Mouse (Mus musculus) embryonic facial prominence, embryonic 14.5 days (tissue): ENCODE measurements at regions not wholly inside any gene's neighbourhood (a gene's known extent, or its start where the extent isn't known, plus 50 kb on each side); places are given as distances from the start of the nearest gene placed in this dataset.

Experiments used
- ATAC-seq: fragments of 200-750 bp; cut with Nextera tagmentation; 2 replicates; pipeline ENCODE4 v1.8.0; 2017; ENCODE audit warnings: low read depth, moderate number of reproducible peaks, moderate TSS enrichment
- DNase-seq: peaks from one replicate; pipeline ENCODE4 v3.0.0-alpha.2; 2015; ENCODE audit warnings: low spot score
- H3K27ac ChIP-seq: fragments of 300-500 bp; sonication (generic); replicated peaks from 2 replicates; pipeline ENCODE4 v1.5.1; 2014; ENCODE audit warnings: low read depth, mild to moderate bottlenecking, low read length, moderate library complexity
- H3K27me3 ChIP-seq: fragments of 300-500 bp; sonication (generic); replicated peaks from 2 replicates; pipeline ENCODE4 v1.6.1; 2014; ENCODE audit warnings: low read length; ENCODE audit not compliant: control insufficient read depth, insufficient read depth
- H3K36me3 ChIP-seq: fragments of 300-500 bp; sonication (generic); 2 replicates; pipeline ENCODE4 v1.6.1; 2014; ENCODE audit warnings: low read length, mixed read lengths; ENCODE audit not compliant: control insufficient read depth, insufficient read depth
- H3K4me1 ChIP-seq: fragments of 300-500 bp; sonication (generic); 2 replicates; pipeline ENCODE4 v1.6.1; 2014; ENCODE audit warnings: antibody characterized with exemption, low read length; ENCODE audit not compliant: control insufficient read depth, insufficient read depth
- H3K4me2 ChIP-seq: fragments of 300-500 bp; sonication (generic); 2 replicates; pipeline ENCODE4 v1.6.1; 2014; ENCODE audit warnings: low read depth, mild to moderate bottlenecking, low read length, moderate library complexity, mixed read lengths
- H3K4me3 ChIP-seq: fragments of 300-500 bp; sonication (generic); 2 replicates; pipeline ENCODE4 v1.5.1; 2014; ENCODE audit warnings: low read depth, mild to moderate bottlenecking, low read length
- H3K9ac ChIP-seq: fragments of 300-500 bp; sonication (generic); 2 replicates; pipeline ENCODE4 v1.6.1; 2014; ENCODE audit warnings: low read depth, mild to moderate bottlenecking, low read length, moderate library complexity, mixed read lengths
- H3K9me3 ChIP-seq: fragments of 300-500 bp; sonication (generic); 2 replicates; pipeline ENCODE4 v1.6.1; 2016; ENCODE audit warnings: low read length; ENCODE audit not compliant: control insufficient read depth
- WGBS: fragments of 180-500 bp; shearing (Covaris S2); extraction: QIAGEN DNeasy Blood & Tissue Kit; methylation state at CpG from one replicate; pipeline ENCODE4 v1.1.7; 2014; 5-methylcytosine and 5-hydroxymethylcytosine counted together

DNA sequence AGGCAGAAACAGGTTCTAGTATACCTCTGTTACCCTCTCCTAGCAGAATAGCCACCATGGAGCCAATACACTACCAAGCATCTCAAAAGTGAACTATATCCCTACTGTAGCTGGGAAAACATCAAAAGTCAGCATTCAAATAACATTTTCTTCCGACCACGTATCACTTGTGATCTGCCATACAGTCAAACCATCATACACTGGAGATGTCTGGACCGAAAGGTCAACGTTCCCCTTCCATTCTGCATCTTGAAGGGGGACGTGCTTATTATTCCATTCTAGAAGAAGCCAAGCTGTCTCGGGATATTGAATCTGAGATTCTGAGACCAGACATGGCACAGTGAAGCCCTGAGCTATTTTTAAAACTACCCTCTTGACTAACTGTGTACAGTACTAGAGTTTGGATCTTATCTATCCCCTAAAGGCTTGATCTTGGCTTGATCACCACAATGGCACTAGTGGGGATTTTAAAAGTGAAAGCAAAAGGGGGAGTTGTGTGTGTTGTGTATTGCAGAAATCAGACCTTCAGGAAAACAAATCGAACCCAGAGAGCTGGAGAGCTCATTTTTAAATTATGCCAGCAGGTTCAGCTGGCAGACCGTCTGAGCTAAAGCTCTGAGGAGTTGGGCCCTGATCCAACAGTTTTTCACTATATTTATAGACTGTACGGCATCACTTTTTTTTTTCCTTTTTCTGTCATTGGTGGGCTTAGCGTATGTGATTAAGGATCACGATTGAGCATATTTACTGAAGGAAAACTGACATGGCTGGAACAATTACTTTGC, 218.6 kb upstream of the Hs6st1 start:
- Histone ChIP-seq H3K27me3 (no peaks in the 10 kb centered on the region), H3K27ac (no peak overlapping the region; the same call in 1 of the 2 replicates), H3K9ac (no peak overlapping the region), H3K4me3 (no peak overlapping the region), H3K9me3 (no peaks in the 10 kb centered on the region), H3K4me1 (no peaks in the 10 kb centered on the region), H3K36me3 (no peaks in the 10 kb centered on the region), H3K4me2 (peak overlapping the region; percentile 17)
- no peak for ATAC-seq
- peak; percentile 65 for DNase-seq
- WGBS, result 66% methylated on average over 11 of the region's 11 CpGs

DNA sequence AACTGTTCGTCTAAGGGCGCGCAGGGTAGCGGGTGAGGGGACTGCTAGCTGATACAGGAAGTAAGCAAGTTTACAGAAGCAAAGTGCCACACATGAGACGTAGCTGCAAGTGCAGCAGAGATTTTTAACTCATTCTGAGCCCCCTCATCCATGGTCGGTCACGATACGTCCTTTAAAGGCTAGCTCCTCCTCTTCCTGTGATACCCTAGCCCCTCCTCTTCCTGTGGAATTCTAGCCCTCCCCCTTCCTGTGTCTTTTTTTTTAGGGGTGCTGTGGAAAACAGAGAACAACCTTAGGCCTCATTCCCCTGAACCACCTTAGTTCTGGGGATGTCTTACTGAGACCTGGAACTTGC, 218.0 kb upstream of the Hs6st1 start:
- 76% methylated on average over 8 of the region's 8 CpGs for WGBS

DNA sequence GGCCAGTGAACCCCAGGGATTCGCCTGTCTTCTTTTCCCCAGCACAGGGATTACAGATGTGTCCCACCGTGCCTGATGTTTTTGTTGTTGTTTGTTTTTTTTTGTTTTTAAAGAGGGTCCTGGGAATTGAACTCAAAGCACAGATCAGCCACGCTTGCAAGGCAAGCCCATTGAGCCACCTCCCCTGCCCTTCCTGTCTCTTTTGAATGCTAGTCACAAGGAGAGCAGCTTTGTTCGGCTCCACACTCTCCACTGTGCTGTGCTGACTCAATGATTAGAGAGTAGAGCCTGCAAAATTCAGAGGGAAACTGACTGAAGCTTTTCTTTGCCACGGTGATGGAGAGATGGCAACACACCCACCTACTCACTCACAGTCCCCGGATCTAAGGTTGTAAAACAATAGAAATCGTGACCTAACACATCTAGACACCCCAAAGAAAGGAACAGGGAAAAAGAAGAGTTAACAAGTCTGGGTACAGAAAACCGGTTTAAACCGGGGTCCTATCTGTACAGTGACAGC, 217.6 kb upstream of the Hs6st1 start:
- Histone ChIP-seq H3K4me2 (no peak overlapping the region), H3K9me3 (no peaks in the 10 kb centered on the region), H3K27ac (no peak overlapping the region), H3K4me1 (no peaks in the 10 kb centered on the region), H3K4me3 (no peak overlapping the region), H3K27me3 (no peaks in the 10 kb centered on the region), H3K36me3 (no peaks in the 10 kb centered on the region), H3K9ac (no peak overlapping the region)
- DNase-seq (no peak), ATAC-seq (no peak)
- 82% methylated on average over 9 of the region's 9 CpGs for WGBS

More for the DNA sequence above, 218.0 kb upstream of the Hs6st1 start:
- H3K9ac ChIP-seq, result no peak overlapping the region
- DNase-seq (no peak), ATAC-seq (no peak)
- no peak overlapping the region; the same call in 1 of the 2 replicates for H3K27ac ChIP-seq
- no peak overlapping the region for H3K4me3 ChIP-seq
- H3K36me3 ChIP-seq, result no peaks in the 10 kb centered on the region
- no peaks in the 10 kb centered on the region for H3K27me3 ChIP-seq
- no peaks in the 10 kb centered on the region for H3K9me3 ChIP-seq
- no peaks in the 10 kb centered on the region for H3K4me1 ChIP-seq
- H3K4me2 ChIP-seq, result peak overlapping the region; percentile 17; the same call in 1 of the 2 replicates

DNA sequence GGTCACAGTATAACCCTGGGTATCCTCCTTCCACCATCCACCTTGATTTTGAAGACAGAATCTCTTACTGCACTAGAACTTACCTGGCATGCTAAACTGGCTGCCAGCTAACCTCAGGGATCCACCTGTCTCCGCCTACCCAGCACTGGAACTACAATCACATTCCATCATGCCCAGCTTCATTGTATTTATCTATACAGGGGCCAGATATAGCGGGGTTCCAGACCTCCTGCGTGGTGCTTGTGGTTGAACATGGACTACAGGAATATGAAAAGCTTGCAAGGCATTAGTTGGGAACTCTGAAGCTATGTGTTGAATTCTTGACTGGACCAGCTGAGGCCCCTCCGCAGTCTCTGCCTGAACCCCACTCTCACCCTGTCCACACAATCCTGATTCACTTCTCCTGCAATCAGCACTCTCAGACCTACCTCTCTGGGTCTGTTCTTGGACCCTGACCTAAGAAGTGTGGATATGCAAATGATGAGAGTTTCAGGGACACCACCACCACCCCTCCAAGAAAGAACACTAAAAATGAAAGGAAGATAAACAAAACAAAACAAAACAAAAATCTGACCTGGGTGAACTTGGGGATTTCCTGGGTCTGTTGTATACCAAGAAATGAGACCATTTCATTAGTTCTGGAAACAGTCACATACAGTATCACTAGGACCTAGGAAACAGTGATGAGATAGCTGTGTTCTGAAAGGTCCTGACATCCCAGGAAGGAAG, 216.4 kb upstream of the Hs6st1 start:
- no peak for DNase-seq
- WGBS, result 95% methylated on average over 4 of the region's 4 CpGs
- Histone ChIP-seq H3K9ac (no peak overlapping the region), H3K4me2 (no peak overlapping the region), H3K36me3 (no peaks in the 10 kb centered on the region), H3K27me3 (no peaks in the 10 kb centered on the region), H3K27ac (no peak overlapping the region), H3K4me3 (no peak overlapping the region), H3K9me3 (no peaks in the 10 kb centered on the region), H3K4me1 (no peaks in the 10 kb centered on the region)
- no peak for ATAC-seq

DNA sequence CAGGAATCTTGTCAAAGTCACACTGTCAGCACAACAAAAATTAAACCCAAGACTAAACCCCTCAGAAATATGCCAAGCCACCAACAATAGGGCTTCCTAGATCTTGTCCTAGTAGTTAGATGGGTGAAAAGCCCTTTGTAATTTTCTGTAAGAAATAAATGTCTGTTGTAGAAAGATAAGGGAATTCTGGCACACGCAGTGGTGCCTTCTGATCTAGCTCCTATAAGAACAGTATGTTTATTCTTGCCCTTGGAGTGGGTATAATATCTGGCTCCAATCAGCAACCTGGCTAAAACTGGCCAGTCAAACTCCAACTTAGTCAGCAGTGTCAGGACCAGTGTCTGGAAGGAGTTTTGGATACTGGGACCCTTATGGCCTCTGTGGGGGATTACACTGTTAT, 215.2 kb upstream of the Hs6st1 start:
- no peak for DNase-seq
- H3K27me3 ChIP-seq, result no peaks in the 10 kb centered on the region
- no peak overlapping the region for H3K9ac ChIP-seq
- H3K9me3 ChIP-seq, result no peaks in the 10 kb centered on the region
- 84% methylated on average over 1 of the region's 1 CpGs for WGBS
- H3K27ac ChIP-seq, result no peak overlapping the region
- no peak overlapping the region for H3K4me3 ChIP-seq
- no peak overlapping the region for H3K4me2 ChIP-seq
- ATAC-seq, result no peak
- H3K36me3 ChIP-seq, result no peaks in the 10 kb centered on the region
- H3K4me1 ChIP-seq, result no peaks in the 10 kb centered on the region

DNA sequence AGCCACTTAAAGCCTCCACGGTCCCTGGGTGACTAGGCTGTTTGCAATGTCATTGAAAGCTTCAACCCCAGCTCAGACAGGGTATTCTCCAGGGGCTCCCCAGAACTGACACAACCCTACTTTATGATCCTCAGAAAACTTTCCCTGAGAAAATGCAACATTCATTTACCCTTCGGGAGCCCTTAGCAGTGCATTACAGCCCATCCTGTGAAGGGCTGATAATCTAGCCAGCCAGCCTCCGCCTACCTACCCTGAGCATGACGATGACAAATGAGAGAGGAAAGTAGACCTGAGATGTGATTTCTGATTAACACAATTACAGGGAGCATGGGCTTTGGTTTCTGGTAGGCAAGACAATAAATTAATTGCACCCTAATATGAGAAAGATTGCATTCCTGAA, 212.6 kb upstream of the Hs6st1 start:
- Histone ChIP-seq H3K4me3 (no peak overlapping the region), H3K4me2 (no peak overlapping the region), H3K27me3 (no peaks in the 10 kb centered on the region), H3K9me3 (no peaks in the 10 kb centered on the region), H3K27ac (no peak overlapping the region), H3K36me3 (no peaks in the 10 kb centered on the region), H3K4me1 (no peaks in the 10 kb centered on the region), H3K9ac (no peak overlapping the region)
- WGBS, result 81% methylated on average over 4 of the region's 4 CpGs
- no peak for DNase-seq
- no peak for ATAC-seq

DNA sequence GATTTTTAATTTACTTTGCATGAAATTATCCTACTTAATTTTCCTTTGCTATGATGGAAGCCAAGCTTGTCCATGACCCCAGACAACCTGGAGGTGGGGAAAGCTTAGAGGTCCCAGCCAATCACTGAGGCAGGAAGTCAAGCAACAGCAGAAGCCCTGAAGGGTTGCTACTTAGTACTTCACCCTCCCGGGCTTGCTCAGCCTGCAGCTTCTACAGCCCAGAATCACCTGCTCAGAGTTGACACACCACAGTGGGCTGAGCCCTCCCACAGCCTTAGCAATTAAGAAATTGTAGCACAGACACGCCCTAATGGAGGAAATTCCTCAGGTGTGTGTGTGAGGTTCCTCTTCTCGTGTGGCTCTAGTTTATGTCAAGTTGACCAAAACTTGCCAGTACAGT, 209.9 kb upstream of the Hs6st1 start:
- H3K9ac ChIP-seq, result no peak overlapping the region
- H3K36me3 ChIP-seq, result no peaks in the 10 kb centered on the region
- H3K9me3 ChIP-seq, result no peaks in the 10 kb centered on the region
- ATAC-seq (no peak), DNase-seq (no peak)
- no peaks in the 10 kb centered on the region for H3K4me1 ChIP-seq
- no peaks in the 10 kb centered on the region for H3K27me3 ChIP-seq
- no peak overlapping the region for H3K4me2 ChIP-seq
- H3K4me3 ChIP-seq, result no peak overlapping the region
- WGBS, result 57% methylated on average over 3 of the region's 3 CpGs
- no peak overlapping the region for H3K27ac ChIP-seq

DNA sequence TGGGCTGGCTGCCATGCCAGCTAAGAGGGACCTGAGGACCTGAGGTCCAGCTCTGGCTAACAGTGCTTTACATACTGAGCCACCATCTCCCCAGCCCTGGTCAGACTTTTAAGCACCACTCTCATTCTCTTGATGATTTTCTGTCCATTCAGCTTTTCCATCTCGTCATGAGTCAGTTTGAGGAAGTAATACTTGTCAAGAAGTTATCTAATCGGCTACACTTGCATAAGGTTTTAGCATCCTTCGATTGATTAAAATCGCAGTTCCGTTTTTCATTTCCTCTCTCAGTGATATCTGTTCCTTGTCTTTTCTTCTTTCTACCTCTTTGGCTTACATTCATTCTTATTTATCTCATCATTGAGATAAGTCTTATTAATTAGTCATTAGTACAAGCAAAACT, 207.4 kb upstream of the Hs6st1 start:
- Histone ChIP-seq H3K27me3 (no peaks in the 10 kb centered on the region), H3K9me3 (no peaks in the 10 kb centered on the region), H3K4me1 (no peaks in the 10 kb centered on the region), H3K4me2 (no peak overlapping the region), H3K4me3 (no peak overlapping the region), H3K27ac (no peak overlapping the region), H3K36me3 (no peaks in the 10 kb centered on the region), H3K9ac (no peak overlapping the region)
- DNase-seq (no peak), ATAC-seq (no peak)
- WGBS, result 88% methylated on average over 5 of the region's 5 CpGs
